Mouse (Mus musculus) adipocyte (in vitro differentiated cells): Measurements from ENCODE around the gene Tspan9.
A peak's percentile ranks its signal among the peaks of the same experiment; 100 is the strongest.

ENCODE experiments used
- DNase-seq: peaks from one replicate; pipeline ENCODE4 v3.0.0-alpha.2; 2016; ENCODE audit warnings: low spot score

Gene Tspan9

DNA sequence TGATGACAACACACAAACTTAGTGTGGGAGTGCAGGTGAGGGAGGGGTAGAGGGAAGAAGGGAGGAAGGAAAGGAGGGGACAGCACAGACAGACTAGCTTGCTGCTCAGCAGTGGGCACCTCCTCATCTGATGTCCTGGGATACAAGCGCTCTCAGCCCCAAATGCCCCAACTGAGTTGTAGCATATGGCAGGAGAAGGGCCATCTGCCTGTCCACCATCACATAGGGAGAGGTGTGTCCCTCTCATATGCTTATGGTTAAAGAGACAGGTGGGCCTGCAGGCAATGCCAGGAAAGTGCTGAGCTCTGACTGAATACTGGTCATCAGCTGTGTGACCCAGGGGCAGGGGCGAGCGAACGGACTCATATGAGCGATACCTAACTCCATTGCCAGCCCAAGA is 163.6 kb downstream of the Tspan9 start:
- no peak for DNase-seq

DNA sequence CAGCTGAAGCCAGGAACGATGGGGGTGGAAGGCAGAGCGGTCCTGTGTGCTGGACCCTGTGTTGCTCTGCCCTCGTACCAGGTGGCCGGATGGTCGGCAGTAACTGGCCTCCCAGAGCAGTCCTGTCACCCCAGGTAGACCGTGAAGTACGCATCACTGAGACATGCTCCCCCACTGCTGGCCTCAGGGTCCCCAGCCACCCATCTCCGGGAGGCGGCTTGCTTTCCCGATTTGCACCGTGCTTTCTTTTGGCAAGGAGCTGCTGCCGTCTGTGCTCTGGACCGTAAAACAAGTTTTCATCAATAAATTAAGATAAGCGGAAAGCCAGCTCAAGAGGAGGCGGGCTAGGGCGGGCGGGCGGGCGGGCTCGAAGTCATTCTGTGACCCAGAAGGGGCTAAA is 164.5 kb downstream of the Tspan9 start:
- no peak for DNase-seq

DNA sequence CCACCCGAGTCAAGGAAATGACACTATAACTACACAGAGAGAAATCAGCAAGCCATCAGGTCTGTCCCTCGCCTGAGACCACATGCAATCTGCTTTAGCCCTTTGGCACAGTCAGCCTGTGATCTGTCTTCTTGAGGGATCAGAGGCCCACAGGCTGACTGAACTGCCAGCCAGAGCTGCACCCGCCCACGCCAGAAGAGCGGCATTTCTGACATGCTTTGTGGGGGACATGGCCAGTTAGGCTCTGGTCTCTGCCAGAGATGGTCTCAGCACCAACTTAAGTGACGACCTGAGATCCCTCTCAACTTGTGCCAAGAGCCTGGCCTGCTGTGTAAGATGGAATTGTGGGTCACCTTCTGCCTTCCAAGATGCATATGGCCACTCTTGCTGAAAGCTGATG is 166.7 kb downstream of the Tspan9 start:
- no peak for DNase-seq

DNA sequence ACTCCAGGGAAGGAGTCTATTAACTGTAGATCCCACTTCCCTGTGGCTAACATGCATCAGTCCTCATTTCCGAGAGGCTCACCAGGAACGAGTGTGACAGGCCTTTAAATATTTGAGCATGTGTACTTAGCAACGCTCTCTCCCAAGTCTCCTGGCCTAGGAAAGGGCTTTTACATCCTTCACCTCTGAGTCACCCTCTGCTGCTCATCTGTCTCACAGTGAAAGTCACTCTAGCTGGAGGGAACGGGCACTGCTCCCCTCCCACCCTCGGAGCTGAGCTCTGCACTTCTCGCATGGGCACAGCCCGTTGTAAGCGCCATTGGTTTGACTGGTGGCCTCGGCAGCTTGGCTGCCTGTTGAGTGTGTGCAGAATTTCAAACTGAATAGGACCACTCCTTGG is 169.4 kb downstream of the Tspan9 start:
- no peak for DNase-seq

DNA sequence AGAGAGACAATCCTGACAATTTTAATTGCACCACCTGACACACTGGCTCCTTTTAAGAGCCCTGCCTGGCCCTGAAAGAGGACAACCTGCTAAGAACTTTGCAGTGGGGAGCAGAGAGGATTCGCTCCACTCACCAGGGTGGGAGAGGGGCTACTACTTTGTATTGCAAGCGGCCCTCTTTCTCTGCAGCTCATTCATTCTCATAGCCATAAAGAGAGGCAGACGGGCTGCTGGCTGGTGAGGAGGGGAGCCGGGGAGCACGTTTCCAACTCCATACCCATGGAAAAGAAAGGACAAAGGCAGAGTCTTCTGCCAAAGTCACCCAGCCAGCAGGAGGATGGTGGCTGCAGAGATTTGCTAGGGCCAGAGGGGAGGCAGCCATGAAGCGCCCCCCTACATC is 169.8 kb downstream of the Tspan9 start:
- no peak for DNase-seq

DNA sequence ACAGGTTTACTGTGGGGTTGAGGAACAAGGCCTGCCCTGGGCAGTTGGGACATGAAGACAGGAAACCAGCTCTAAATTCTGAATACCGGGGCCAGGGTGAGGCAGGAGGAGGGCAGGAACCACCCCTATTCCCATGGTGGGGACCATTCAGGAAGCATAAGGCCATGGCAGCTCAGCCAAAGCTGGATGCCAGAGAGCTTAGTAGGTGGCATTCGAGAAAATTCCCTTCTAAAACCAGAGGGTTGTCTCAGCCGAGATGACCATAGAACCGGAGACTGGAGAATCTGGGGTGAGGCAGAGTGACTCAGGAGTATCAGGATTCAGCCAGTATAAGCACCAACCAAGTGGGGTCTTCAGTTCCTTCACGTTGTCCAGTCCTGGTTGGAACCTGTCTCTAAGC is 171.5 kb downstream of the Tspan9 start:
- no peak for DNase-seq

DNA sequence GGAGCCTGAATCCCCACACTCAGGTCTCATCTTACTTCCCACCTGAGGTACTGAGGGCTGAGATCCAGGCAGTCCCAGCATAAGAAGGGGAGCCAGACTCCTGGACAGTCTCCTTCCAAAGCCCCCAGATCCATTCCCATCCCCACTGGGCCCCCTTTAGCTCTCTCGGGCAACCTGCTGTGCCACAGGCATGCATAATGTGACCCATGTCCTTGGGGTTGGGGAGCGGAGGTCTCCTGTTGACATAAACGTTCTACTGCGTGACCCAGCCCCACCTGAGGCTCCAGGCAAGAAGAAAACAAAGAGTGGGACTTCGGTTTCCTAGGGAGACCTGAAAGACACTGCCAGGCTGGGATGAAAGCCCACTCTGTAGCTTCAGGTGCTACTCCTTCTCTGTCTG is 172.5 kb downstream of the Tspan9 start:
- DNase-seq: no peak

DNA sequence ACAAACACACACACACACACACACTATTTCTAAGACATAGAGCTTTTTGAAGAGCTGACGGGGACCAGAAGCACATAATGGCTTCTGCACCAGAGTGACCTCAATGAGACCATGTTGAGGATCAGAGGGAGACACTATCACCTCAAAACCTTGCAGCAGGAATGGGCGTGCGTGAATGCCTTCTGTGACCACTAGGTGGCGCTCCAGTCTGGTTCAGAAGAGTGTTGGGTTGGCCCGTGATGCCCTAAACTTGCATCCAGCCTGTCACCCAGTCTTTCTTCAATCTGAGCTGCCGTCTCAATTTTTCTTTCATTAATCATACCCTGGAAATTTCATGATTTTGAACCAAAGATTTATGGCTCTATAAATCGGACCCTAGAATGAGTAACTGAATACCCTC is 173.3 kb downstream of the Tspan9 start:
- peak; percentile 87 for DNase-seq

DNA sequence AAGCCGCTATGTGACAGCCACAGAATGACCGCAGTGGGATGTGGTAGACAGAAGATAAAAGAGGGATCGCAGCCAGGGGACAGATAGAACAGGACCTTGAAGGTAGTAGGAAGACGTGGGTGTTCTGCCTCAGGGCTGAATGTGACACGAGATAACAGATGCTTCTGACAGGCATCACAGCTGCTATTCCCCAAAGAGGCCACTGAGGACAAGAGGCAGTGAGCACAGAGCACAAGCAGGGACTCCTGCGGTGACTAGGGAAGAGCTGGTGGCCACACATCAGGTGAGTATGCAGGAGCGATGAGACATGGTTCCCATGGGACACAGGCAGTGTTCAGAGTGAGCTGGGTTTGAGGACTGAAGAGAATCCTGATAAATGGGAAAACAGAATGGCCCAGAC is 173.7 kb downstream of the Tspan9 start:
- no peak for DNase-seq

DNA sequence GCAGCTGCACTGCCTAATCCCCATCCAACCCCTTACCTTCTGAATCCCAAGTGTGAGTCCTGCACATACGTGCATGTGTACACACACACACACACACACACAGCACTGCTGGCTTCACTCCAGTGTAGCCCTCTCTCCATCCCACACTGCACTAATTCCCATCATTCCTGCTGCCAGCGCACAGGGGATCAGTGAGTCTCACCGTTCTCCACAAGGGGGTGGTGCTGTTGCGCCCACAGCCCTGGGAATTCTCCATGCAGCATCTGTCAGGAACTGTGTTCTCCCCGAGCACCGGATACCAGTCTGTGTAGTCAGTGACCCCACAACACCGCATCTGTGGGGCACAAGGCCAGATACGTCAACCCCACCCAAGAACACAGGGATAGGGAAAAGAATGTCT is 177.9 kb downstream of the Tspan9 start:
- no peak for DNase-seq

DNA sequence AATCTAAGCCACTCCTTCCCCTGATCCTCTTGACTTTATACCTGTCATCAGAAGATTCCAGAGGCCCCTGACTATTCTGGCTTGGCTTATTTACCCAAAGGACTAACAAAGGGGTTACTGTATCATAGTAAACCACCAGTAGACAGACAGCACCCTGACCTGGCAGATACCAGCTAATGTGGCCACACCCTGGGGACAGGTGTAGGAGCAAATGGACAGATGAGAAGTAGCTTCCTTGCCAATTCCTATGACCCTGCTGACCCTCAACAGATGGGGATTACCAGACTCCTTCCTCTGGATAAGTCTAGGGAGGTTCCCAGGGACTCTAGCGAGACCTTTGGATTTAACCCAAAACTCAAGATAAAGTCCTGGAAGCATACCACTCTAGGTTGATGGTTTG is 183.2 kb downstream of the Tspan9 start:
- DNase-seq: no peak

DNA sequence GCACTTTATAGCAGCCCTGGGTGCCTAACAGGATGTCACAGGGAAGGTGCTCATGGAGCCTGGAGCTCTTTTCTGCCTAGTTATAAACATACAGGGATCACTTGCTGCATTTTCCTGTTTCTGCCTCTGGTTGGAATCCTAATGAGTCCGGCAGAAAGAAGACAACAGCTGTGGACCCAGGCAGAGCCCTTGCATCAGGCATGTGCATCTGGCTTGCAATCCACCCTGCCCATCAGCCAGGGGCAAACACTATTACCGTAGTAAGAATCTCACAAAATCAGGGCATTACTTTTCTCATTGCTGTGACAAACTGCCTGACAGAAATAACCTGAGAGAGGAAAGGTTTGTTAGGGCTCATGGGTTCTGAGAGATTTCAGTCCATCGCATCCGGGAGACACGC is 187.2 kb downstream of the Tspan9 start:
- DNase-seq: no peak

DNA sequence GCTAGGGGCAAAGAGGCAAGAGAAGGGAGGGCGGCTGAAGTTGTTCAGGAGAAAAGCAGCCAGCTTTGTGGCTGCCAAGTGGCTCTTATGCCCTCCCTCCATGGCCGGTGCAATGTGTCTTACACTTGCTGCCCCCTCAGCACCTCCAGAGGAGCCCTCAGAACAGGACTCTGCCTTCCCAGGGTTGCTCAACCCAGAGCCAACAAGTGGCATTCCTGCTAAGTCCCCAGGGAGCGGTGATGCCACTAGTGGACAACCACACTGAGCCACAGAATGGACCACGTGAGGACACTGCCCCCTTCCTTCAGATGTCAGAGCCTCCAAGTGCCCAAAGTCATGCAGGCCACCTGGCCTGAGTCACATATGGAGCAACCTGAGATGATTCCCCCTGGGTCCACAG is 190.3 kb downstream of the Tspan9 start:
- no peak for DNase-seq

DNA sequence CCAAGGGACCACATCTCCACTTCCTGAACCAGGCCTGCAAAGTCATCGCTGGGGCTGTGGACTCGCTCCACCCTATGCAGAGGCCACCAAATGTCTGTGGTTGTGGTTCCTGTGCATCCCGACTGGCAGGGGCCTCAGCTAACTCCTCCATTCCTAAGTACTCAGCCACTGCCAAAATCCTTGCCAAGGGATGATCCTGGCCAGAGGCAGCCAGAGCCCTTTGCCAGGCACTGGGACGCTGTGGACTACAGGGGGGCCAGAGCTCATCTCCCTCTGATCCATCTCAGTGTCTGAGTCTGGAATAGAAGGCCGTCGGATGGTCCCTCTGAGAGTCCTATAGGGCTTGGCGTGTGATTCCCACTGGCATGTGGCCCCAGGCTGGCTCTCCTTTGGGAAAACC is 193.5 kb downstream of the Tspan9 start:
- no peak for DNase-seq

DNA sequence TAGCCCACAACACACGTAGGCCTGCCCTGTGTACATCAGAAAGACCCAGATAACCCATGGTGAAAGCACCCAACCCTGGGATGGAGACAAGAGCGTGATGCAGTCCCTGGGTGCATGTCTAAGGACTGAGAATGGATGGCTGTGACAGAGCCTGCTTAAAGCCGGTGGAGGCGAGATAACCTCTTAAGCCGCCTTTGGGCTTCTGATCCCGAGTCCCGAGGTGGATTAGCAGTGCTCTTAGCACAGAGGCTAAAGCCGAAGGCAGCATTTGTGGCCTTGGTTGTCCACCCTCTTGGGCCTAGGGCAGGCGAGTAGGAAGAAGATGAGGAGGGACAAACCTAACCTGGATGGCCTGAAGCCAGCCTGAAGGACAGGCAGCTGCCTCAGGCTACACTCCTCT is 194.7 kb downstream of the Tspan9 start:
- DNase-seq: no peak

DNA sequence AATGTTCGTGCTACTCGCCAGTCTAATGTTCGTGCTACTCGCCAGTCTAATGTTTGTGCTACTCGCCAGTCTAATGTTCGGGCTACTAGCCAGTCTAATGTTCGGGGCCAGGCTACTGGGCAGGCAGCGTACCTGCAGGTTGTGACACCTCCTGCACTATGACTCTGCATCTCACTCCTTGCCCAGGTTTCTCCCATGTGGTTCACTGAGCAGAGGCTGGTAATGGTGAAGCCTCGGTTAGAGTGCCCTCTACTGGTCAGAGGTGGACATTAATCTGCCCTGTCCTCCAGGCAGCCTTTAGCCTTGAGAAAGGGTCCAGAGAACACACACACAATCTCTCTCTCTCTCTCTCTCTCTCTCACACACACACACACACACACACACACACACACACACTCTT is 197.7 kb downstream of the Tspan9 start:
- peak; percentile 82 for DNase-seq

DNA sequence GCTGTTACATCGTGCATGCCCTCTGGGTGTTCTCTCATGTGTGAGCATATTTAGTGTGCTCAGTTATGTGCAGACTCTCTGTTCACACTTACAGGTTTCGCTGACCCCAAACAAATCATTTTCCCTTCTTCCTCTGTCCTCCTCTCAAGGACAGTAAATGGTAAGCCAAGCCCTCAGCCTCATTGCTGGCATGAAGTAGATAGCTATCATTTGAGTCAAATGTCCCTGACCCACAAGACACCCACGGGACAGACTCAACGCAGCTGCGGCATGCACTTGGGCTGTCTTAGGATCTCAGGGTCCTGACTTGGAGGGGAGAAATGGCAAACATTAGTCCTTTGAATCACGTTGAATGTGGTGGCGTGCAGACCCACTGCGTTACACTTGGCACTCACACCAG is 201.0 kb downstream of the Tspan9 start:
- no peak for DNase-seq

DNA sequence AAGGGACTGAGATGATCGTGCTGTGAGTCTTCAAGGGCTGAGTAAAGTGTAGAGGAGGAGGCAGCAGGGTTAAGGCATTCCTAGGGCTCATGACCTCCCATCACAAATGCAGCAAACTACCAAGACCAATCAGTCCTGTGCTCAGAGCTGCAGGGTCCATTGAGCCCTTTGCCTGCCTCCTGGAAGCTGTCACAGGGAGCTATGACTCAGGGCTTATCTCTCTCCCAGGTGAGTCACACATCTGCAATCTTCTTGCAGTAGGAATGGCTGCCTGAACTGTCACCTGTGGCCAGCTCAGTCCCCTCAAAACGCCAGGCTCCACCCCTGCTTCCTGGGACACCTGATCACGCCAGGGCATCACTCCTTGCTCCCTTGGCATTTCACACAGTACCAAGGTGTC is 208.3 kb downstream of the Tspan9 start:
- no peak for DNase-seq

DNA sequence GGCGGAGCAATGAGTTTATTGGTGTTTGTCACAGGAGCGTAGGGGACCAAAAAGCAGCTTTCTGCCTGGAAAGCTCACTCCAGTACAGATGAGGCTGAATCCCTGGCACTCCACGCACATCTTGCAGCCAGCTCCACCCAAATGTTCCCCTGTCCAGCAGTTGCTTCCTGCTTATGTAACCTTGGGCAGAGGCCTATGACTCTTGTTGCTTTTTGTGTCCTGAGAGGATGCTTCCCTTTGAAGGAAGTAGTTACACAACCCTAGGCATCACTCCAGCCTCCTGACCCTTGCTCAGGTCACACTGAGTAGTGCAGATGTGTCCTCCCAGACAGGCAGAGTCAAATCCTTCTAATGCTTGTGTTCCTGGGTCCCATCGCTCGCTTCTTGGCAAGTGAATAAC is 209.6 kb downstream of the Tspan9 start:
- no peak for DNase-seq

DNA sequence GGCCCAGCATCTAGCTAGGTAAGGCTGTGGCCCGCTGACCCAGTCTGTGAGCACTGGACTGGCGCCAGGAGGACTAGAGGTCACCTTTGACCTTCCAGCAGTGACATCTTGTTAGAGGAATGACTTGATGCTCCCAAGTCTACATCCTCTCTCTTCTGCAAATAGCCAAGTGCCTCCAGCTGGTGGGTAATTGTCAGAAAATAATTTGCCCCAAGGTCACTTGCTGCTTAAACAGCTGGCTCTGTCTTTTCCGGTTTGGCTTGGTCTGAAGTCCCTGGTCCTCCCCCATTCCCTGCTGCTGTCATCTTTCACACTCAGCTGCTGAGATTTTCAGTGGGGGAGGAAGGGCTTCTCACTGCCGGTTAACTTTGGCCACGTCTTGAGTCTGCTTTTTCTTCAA is 210.7 kb downstream of the Tspan9 start:
- DNase-seq: no peak

DNA sequence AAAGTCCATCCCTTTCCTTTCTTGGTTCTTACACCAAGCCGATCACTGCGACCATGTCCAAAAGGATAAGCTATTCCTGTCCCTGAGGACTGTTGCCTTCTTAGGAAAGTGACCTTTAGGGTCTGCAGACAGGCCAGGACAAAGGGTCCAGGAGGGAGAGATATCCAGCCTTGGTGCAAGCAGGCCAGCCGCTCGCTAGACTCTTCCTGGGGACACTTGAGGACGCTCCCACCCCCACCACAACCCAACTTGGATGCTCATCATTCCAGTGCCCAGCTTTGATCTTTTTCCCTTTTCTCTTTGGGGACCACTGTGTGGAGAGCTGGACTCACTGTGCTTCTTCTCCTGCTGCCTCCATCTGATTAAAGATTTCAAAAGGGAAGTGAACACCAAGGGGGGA is 214.7 kb downstream of the Tspan9 start:
- no peak for DNase-seq

DNA sequence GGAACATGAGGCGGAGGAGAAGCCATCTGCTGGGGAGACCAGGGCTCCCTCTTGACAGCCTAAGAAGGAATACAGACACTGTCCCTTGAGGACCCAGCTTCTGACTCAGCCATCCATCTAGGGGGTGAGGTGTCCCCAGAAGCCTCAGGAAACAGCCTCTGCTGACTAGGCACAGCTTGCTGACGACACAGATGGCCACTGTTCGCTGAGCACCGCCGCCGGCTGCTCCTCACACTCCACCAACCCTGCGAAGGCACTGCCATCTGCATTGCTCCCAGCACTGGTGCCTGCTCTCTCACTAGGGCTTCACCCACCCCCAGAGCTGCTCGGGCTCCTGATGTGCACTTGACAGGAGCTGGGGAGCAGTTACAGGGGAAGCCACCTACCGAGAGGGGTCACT is 217.5 kb downstream of the Tspan9 start:
- no peak for DNase-seq

DNA sequence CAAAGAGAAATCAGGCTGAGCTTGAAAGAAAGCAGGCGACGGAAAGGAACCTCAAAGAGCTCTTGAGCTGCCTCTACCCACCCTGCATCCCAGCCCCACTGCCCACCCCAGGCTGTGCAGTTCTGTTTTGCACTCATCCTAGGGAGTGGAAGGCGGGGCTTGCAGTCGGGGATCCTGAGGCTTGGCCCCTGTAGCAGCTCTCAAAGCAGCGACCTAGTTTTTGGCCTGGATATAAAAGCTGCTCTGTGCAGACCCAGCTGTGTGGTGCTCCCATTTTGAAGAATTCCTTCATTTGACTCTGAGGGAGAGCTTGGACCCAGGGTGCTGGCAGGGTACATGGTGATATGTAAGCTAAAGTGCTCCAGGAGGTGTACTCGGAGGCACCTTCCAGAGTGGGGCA is 218.6 kb downstream of the Tspan9 start:
- no peak for DNase-seq

DNA sequence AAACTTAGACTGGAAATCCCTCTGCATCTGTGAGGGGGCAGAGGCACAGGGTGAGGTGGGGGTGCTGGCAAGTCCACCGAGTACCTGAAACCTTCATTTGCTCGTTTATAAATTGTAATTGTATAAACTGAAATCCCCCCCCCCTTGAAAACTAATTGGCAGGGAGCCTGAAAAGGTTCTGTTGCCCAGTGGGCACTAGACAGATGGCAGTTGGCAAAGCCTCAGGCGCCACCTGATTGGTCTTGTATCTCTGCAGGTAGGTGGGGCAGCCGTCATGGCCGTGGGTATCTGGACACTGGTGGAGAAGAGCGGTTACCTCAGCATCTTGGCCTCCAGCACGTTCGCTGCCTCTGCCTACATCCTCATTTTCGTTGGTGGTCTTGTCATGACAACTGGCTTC is 220.1 kb downstream of the Tspan9 start:
- no peak for DNase-seq

DNA sequence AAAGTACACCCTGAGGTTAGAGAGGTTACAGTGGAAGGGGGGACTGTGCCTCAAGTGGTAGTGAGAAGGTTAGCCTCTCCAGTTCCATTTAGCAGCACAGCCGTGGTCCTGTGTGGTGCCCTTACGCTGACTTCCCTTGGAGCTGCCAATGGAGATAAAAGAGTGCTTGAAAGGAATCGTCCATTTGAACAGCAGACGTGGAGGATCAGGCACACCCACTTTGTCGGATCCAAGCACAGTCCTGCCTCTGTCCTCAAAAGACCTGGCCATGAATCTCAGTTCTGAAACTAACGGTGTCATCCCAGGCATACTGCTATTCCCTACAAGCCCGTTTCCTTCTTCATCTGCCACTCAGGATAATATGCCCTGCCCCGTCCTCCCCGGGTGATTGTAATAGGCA is 221.4 kb downstream of the Tspan9 start:
- no peak for DNase-seq

DNA sequence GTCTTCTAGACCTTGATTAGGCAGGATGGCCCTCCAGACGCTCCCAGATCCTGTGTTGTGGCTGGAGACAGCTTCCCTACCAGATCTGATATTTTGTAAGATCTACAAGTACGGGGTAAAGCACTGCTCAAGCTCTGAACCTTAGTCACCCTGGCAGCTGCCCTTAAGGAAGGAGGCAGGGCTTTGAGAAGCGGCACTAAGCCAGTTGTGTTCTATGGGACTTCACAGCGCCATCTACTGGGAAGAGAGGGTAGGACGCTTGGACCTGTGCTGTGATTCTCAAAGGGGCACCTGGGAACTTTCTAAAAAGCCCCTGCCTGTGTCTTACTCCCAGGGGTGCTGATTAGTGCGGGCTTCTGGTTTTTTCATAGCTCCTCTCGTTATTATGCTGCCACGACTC is 222.7 kb downstream of the Tspan9 start:
- peak; percentile 97 for DNase-seq
